Mouse (Mus musculus): ENCODE measurements at regions not wholly inside any gene's neighbourhood (a gene's known extent, or its start where the extent isn't known, plus 50 kb on each side); places are given as distances from the start of the nearest gene placed in this dataset.

GRCm38 (mm10) chr10:108060554-108060953, 101.4 kb upstream of the Ppp1r12a start:
- Histone ChIP-seq H3K79me3 (ENCODE audit: low read depth) (no peaks in the 10 kb centered on the region), H3K79me2 (ENCODE audit: control insufficient read depth, insufficient read depth) (no peaks in the 10 kb centered on the region), H3K4me3 (ENCODE audit: insufficient read depth, poor library complexity, severe bottlenecking) (no peak overlapping the region), H3K27me3 (ENCODE audit: control insufficient read depth, insufficient read depth, insufficient read length) (no peaks in the 10 kb centered on the region), H3ac (ENCODE audit: control insufficient read depth, insufficient read length, low read depth) (no peak overlapping the region), H3K36me3 (ENCODE audit: control insufficient read depth, insufficient read depth) (no peaks in the 10 kb centered on the region)
- no peak for TF ChIP-seq CTCF (IDR thresholded peaks at IDR 0.05; ENCODE audit: control insufficient read depth, insufficient read depth, insufficient read length)
- TF ChIP-seq MYOD1 (IDR thresholded peaks at IDR 0.05; ENCODE audit: control insufficient read depth, insufficient read length, low read depth) = no peak
- TF ChIP-seq FOSL1 (IDR thresholded peaks at IDR 0.05; ENCODE audit: insufficient read depth, low read length, poor library complexity, severe bottlenecking) = no peak
- no peak for TF ChIP-seq MAX (IDR thresholded peaks at IDR 0.05)
- TF ChIP-seq USF1 (IDR thresholded peaks at IDR 0.05; ENCODE audit: low read depth) = no peak
- no peak for TF ChIP-seq CEBPB (IDR thresholded peaks at IDR 0.05; ENCODE audit: low read depth)
- no peak for TF ChIP-seq MYOG (IDR thresholded peaks at IDR 0.05; ENCODE audit: control insufficient read depth, extremely low read depth, insufficient read length)

- Histone ChIP-seq H3K4me3 (ENCODE audit: insufficient read depth, poor library complexity, severe bottlenecking) (no peak overlapping the region), H3ac (ENCODE audit: control insufficient read depth, insufficient read length, low read depth) (no peak overlapping the region), H3K27me3 (ENCODE audit: control insufficient read depth, insufficient read depth, insufficient read length) (no peaks in the 10 kb centered on the region), H3K36me3 (ENCODE audit: control insufficient read depth, insufficient read depth) (no peaks in the 10 kb centered on the region), H3K79me2 (ENCODE audit: control insufficient read depth, insufficient read depth) (no peaks in the 10 kb centered on the region), H3K79me3 (ENCODE audit: low read depth) (no peaks in the 10 kb centered on the region)
- TF ChIP-seq FOSL1 (IDR thresholded peaks at IDR 0.05; ENCODE audit: insufficient read depth, low read length, poor library complexity, severe bottlenecking) (no peak), CTCF (IDR thresholded peaks at IDR 0.05; ENCODE audit: control insufficient read depth, insufficient read depth, insufficient read length) (no peak), MAX (IDR thresholded peaks at IDR 0.05) (no peak), CEBPB (IDR thresholded peaks at IDR 0.05; ENCODE audit: low read depth) (no peak), MYOD1 (IDR thresholded peaks at IDR 0.05; ENCODE audit: control insufficient read depth, insufficient read length, low read depth) (no peak), USF1 (IDR thresholded peaks at IDR 0.05; ENCODE audit: low read depth) (no peak), MYOG (IDR thresholded peaks at IDR 0.05; ENCODE audit: control insufficient read depth, extremely low read depth, insufficient read length) (no peak)
These were observed 110.4 kb upstream of the Ppp1r12a start for GRCm38 (mm10) chr10:108051637-108052036.

GRCm38 (mm10) chr10:108048426-108048825, 113.6 kb upstream of the Ppp1r12a start:
- Histone ChIP-seq H3K36me3 (ENCODE audit: control insufficient read depth, insufficient read depth) (no peaks in the 10 kb centered on the region), H3K27me3 (ENCODE audit: control insufficient read depth, insufficient read depth, insufficient read length) (no peaks in the 10 kb centered on the region)

GRCm38 (mm10) chr10:108043519-108043918, 118.5 kb upstream of the Ppp1r12a start:
- H3K79me3 ChIP-seq (ENCODE audit: low read depth) = no peaks in the 10 kb centered on the region
- TF ChIP-seq CTCF (IDR thresholded peaks at IDR 0.05; ENCODE audit: control insufficient read depth, insufficient read depth, insufficient read length) (no peak), CEBPB (IDR thresholded peaks at IDR 0.05; ENCODE audit: low read depth) (no peak), USF1 (IDR thresholded peaks at IDR 0.05; ENCODE audit: low read depth) (no peak), MAX (IDR thresholded peaks at IDR 0.05) (no peak), MYOD1 (IDR thresholded peaks at IDR 0.05; ENCODE audit: control insufficient read depth, insufficient read length, low read depth) (no peak), MYOG (IDR thresholded peaks at IDR 0.05; ENCODE audit: control insufficient read depth, extremely low read depth, insufficient read length) (no peak), FOSL1 (IDR thresholded peaks at IDR 0.05; ENCODE audit: insufficient read depth, low read length, poor library complexity, severe bottlenecking) (no peak)

More at GRCm38 (mm10) chr10:108048426-108048825, 113.6 kb upstream of the Ppp1r12a start:
- H3ac ChIP-seq (ENCODE audit: control insufficient read depth, insufficient read length, low read depth) = no peak overlapping the region
- H3K79me2 ChIP-seq (ENCODE audit: control insufficient read depth, insufficient read depth) = no peaks in the 10 kb centered on the region
- H3K4me3 ChIP-seq (ENCODE audit: insufficient read depth, poor library complexity, severe bottlenecking) = no peak overlapping the region
- TF ChIP-seq FOSL1 (IDR thresholded peaks at IDR 0.05; ENCODE audit: insufficient read depth, low read length, poor library complexity, severe bottlenecking) (no peak), CEBPB (IDR thresholded peaks at IDR 0.05; ENCODE audit: low read depth) (no peak), USF1 (IDR thresholded peaks at IDR 0.05; ENCODE audit: low read depth) (no peak), CTCF (IDR thresholded peaks at IDR 0.05; ENCODE audit: control insufficient read depth, insufficient read depth, insufficient read length) (no peak), MYOG (IDR thresholded peaks at IDR 0.05; ENCODE audit: control insufficient read depth, extremely low read depth, insufficient read length) (no peak), MYOD1 (IDR thresholded peaks at IDR 0.05; ENCODE audit: control insufficient read depth, insufficient read length, low read depth) (no peak), MAX (IDR thresholded peaks at IDR 0.05) (no peak)
- no peaks in the 10 kb centered on the region for H3K79me3 ChIP-seq (ENCODE audit: low read depth)

GRCm38 (mm10) chr10:108040027-108040426, 122.0 kb upstream of the Ppp1r12a start:
- Histone ChIP-seq H3K27me3 (ENCODE audit: control insufficient read depth, insufficient read depth, insufficient read length) (no peaks in the 10 kb centered on the region), H3ac (ENCODE audit: control insufficient read depth, insufficient read length, low read depth) (no peak overlapping the region), H3K79me2 (ENCODE audit: control insufficient read depth, insufficient read depth) (no peaks in the 10 kb centered on the region), H3K36me3 (ENCODE audit: control insufficient read depth, insufficient read depth) (no peaks in the 10 kb centered on the region), H3K4me3 (ENCODE audit: insufficient read depth, poor library complexity, severe bottlenecking) (no peak overlapping the region), H3K79me3 (ENCODE audit: low read depth) (no peaks in the 10 kb centered on the region)
- TF ChIP-seq FOSL1 (IDR thresholded peaks at IDR 0.05; ENCODE audit: insufficient read depth, low read length, poor library complexity, severe bottlenecking) (no peak), CTCF (IDR thresholded peaks at IDR 0.05; ENCODE audit: control insufficient read depth, insufficient read depth, insufficient read length) (no peak), CEBPB (IDR thresholded peaks at IDR 0.05; ENCODE audit: low read depth) (no peak), MYOG (IDR thresholded peaks at IDR 0.05; ENCODE audit: control insufficient read depth, extremely low read depth, insufficient read length) (no peak), MYOD1 (IDR thresholded peaks at IDR 0.05; ENCODE audit: control insufficient read depth, insufficient read length, low read depth) (no peak), USF1 (IDR thresholded peaks at IDR 0.05; ENCODE audit: low read depth) (no peak), MAX (IDR thresholded peaks at IDR 0.05) (no peak)

More at GRCm38 (mm10) chr10:108043519-108043918, 118.5 kb upstream of the Ppp1r12a start:
- Histone ChIP-seq H3K4me3 (ENCODE audit: insufficient read depth, poor library complexity, severe bottlenecking) (no peak overlapping the region), H3K36me3 (ENCODE audit: control insufficient read depth, insufficient read depth) (no peaks in the 10 kb centered on the region), H3ac (ENCODE audit: control insufficient read depth, insufficient read length, low read depth) (no peak overlapping the region), H3K79me2 (ENCODE audit: control insufficient read depth, insufficient read depth) (no peaks in the 10 kb centered on the region), H3K27me3 (ENCODE audit: control insufficient read depth, insufficient read depth, insufficient read length) (no peaks in the 10 kb centered on the region)

All from C2C12 (cell line).